Mouse (Mus musculus) testis, adult 2 months (tissue): ENCODE data around the gene Acot1.

ENCODE experiments used
- CTCF ChIP-seq: fragments of 200-500 bp; IDR thresholded peaks from 2 replicates; pipeline ENCODE4 v1.5.1; 2012; ENCODE audit warnings: low read depth, mild to moderate bottlenecking, inconsistent platforms, low read length, moderate library complexity; ENCODE audit not compliant: control insufficient read depth, insufficient read depth, insufficient replicate concordance
- POLR2A ChIP-seq: fragments of 200-500 bp; IDR thresholded peaks from 2 replicates; pipeline ENCODE4 v1.6.1; 2012; ENCODE audit warnings: low read depth, mild to moderate bottlenecking, inconsistent platforms, low read length, moderate library complexity; ENCODE audit not compliant: control insufficient read depth

DNA sequence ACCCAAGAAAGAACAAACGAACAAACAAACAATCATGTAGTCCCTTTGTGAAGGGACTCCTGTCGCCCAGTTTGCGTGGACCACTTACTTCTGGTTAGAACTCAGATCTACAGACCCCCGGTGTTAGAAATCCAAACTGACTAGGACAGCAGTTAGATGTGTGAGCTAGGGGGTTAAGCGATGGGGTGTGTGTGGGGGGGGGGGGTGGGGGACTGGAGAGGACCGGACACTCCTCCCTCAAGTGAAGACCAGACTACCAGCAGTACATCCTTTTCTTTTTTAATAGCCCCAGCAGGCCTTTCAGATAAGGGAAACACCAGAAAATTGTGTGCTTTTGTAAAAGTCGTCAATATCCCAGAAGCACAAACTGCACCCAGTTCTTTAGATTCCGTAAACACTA lies 561 bp upstream of the Acot1 start:
- TF ChIP-seq CTCF, result no peak
- no peak for TF ChIP-seq POLR2A
